Mouse (Mus musculus): ENCODE results near the gene Kcnj6. TPM values are rescaled to one million over a fixed set of nuclear protein-coding genes. Genes with fewer than 3 reads are reported as not detected.

Kcnj6 gene
- polyA plus RNA-seq, 2 experiments: 0.03 TPM; not detected in 1

- TF ChIP-seq POLR2A (IDR thresholded peaks at IDR 0.05; ENCODE audit: borderline replicate concordance, extremely low read depth, insufficient read depth, insufficient read length): no peak
- DNase-seq (ENCODE audit: low spot score) (no peak), ATAC-seq (ENCODE audit: low FRiP score, low read depth) (no peak)
- Histone ChIP-seq H3K36me3 (ENCODE audit: control insufficient read depth, insufficient read depth, low read length) (no peaks in the 10 kb centered on the region), H3K27me3 (ENCODE audit: control insufficient read depth, insufficient read depth, low read length) (no peaks in the 10 kb centered on the region), H3K4me1 (ENCODE audit: control insufficient read depth, insufficient read depth, low read length) (peaks cover 4% of the 10 kb centered on the region; the same call in 1 of the 2 replicates), H3K9me3 (ENCODE audit: control insufficient read depth, low read length) (no peaks in the 10 kb centered on the region), H3K9ac (ENCODE audit: low read depth, low read length, severe bottlenecking) (no peak overlapping the region), H3K4me2 (replicated peaks; ENCODE audit: low read depth, low read length, severe bottlenecking) (no peak overlapping the region), H3K27ac (replicated peaks; ENCODE audit: low read depth, low read length) (no peak overlapping the region), H3K4me3 (replicated peaks; ENCODE audit: low read length) (no peak overlapping the region)
- WGBS: 81% methylated on average over 11 of the region's 11 CpGs
Observed at GRCm38 (mm10) chr16:94888554-94888953, 108.9 kb downstream of the Kcnj6 start.

- H3K27ac ChIP-seq (replicated peaks; ENCODE audit: low read depth, low read length): no peak overlapping the region
- no peaks in the 10 kb centered on the region for H3K36me3 ChIP-seq (ENCODE audit: control insufficient read depth, insufficient read depth, low read length)
- no peak overlapping the region for H3K9ac ChIP-seq (ENCODE audit: low read depth, low read length, severe bottlenecking)
- ATAC-seq (ENCODE audit: low FRiP score, low read depth) (no peak), DNase-seq (ENCODE audit: low spot score) (no peak)
- no peak overlapping the region for H3K4me2 ChIP-seq (replicated peaks; ENCODE audit: low read depth, low read length, severe bottlenecking)
- no peak for TF ChIP-seq POLR2A (IDR thresholded peaks at IDR 0.05; ENCODE audit: borderline replicate concordance, extremely low read depth, insufficient read depth, insufficient read length)
- WGBS: 82% methylated on average over 7 of the region's 7 CpGs
- H3K4me1 ChIP-seq (ENCODE audit: control insufficient read depth, insufficient read depth, low read length): peaks cover 6% of the 10 kb centered on the region; the same call in 1 of the 2 replicates
- no peak overlapping the region for H3K4me3 ChIP-seq (replicated peaks; ENCODE audit: low read length)
- no peaks in the 10 kb centered on the region for H3K9me3 ChIP-seq (ENCODE audit: control insufficient read depth, low read length)
- no peaks in the 10 kb centered on the region for H3K27me3 ChIP-seq (ENCODE audit: control insufficient read depth, insufficient read depth, low read length)
Observed at GRCm38 (mm10) chr16:94886398-94886797, 111.1 kb downstream of the Kcnj6 start.

GRCm38 (mm10) chr16:94885062-94885461 is 112.4 kb downstream of the Kcnj6 start:
- TF ChIP-seq POLR2A (IDR thresholded peaks at IDR 0.05; ENCODE audit: borderline replicate concordance, extremely low read depth, insufficient read depth, insufficient read length): no peak
- no peak overlapping the region for H3K27ac ChIP-seq (replicated peaks; ENCODE audit: low read depth, low read length)
- no peak overlapping the region for H3K4me2 ChIP-seq (replicated peaks; ENCODE audit: low read depth, low read length, severe bottlenecking)
- WGBS: 64% methylated on average over 7 of the region's 7 CpGs
- ATAC-seq (ENCODE audit: low FRiP score, low read depth) (no peak), DNase-seq (ENCODE audit: low spot score) (no peak)
- H3K4me1 ChIP-seq (ENCODE audit: control insufficient read depth, insufficient read depth, low read length): peaks cover 6% of the 10 kb centered on the region; the same call in 1 of the 2 replicates
- no peaks in the 10 kb centered on the region for H3K27me3 ChIP-seq (ENCODE audit: control insufficient read depth, insufficient read depth, low read length)
- no peak overlapping the region for H3K9ac ChIP-seq (ENCODE audit: low read depth, low read length, severe bottlenecking)
- no peak overlapping the region for H3K4me3 ChIP-seq (replicated peaks; ENCODE audit: low read length)
- no peaks in the 10 kb centered on the region for H3K36me3 ChIP-seq (ENCODE audit: control insufficient read depth, insufficient read depth, low read length)
- no peaks in the 10 kb centered on the region for H3K9me3 ChIP-seq (ENCODE audit: control insufficient read depth, low read length)

GRCm38 (mm10) chr16:94883909-94884308 is 113.6 kb downstream of the Kcnj6 start:
- ATAC-seq (ENCODE audit: low FRiP score, low read depth) (no peak), DNase-seq (ENCODE audit: low spot score) (no peak)
- Histone ChIP-seq H3K27me3 (ENCODE audit: control insufficient read depth, insufficient read depth, low read length) (no peaks in the 10 kb centered on the region), H3K36me3 (ENCODE audit: control insufficient read depth, insufficient read depth, low read length) (no peaks in the 10 kb centered on the region), H3K27ac (replicated peaks; ENCODE audit: low read depth, low read length) (no peak overlapping the region), H3K4me1 (ENCODE audit: control insufficient read depth, insufficient read depth, low read length) (peaks cover 6% of the 10 kb centered on the region; the same call in 1 of the 2 replicates), H3K4me3 (replicated peaks; ENCODE audit: low read length) (no peak overlapping the region), H3K4me2 (replicated peaks; ENCODE audit: low read depth, low read length, severe bottlenecking) (no peak overlapping the region), H3K9me3 (ENCODE audit: control insufficient read depth, low read length) (no peaks in the 10 kb centered on the region), H3K9ac (ENCODE audit: low read depth, low read length, severe bottlenecking) (no peak overlapping the region)
- no peak for TF ChIP-seq POLR2A (IDR thresholded peaks at IDR 0.05; ENCODE audit: borderline replicate concordance, extremely low read depth, insufficient read depth, insufficient read length)
- WGBS: 65% methylated on average over 3 of the region's 3 CpGs

GRCm38 (mm10) chr16:94883196-94883595 is 114.3 kb downstream of the Kcnj6 start:
- ATAC-seq (ENCODE audit: low FRiP score, low read depth): no peak

GRCm38 (mm10) chr16:94882111-94882510 is 115.4 kb downstream of the Kcnj6 start:
- no peak overlapping the region for H3K9ac ChIP-seq (ENCODE audit: low read depth, low read length, severe bottlenecking)
- H3K4me1 ChIP-seq (ENCODE audit: control insufficient read depth, insufficient read depth, low read length): peaks cover 6% of the 10 kb centered on the region; the same call in 1 of the 2 replicates
- no peaks in the 10 kb centered on the region for H3K9me3 ChIP-seq (ENCODE audit: control insufficient read depth, low read length)
- ATAC-seq (ENCODE audit: low FRiP score, low read depth) (no peak), DNase-seq (ENCODE audit: low spot score) (no peak)
- H3K36me3 ChIP-seq (ENCODE audit: control insufficient read depth, insufficient read depth, low read length): no peaks in the 10 kb centered on the region
- H3K27ac ChIP-seq (replicated peaks; ENCODE audit: low read depth, low read length): no peak overlapping the region
- no peak overlapping the region for H3K4me3 ChIP-seq (replicated peaks; ENCODE audit: low read length)
- H3K27me3 ChIP-seq (ENCODE audit: control insufficient read depth, insufficient read depth, low read length): no peaks in the 10 kb centered on the region
- WGBS: 49% methylated on average over 7 of the region's 7 CpGs
- TF ChIP-seq POLR2A (IDR thresholded peaks at IDR 0.05; ENCODE audit: borderline replicate concordance, extremely low read depth, insufficient read depth, insufficient read length): no peak
- no peak overlapping the region for H3K4me2 ChIP-seq (replicated peaks; ENCODE audit: low read depth, low read length, severe bottlenecking)

More at GRCm38 (mm10) chr16:94883196-94883595, 114.3 kb downstream of the Kcnj6 start:
- H3K9me3 ChIP-seq (ENCODE audit: control insufficient read depth, low read length): no peaks in the 10 kb centered on the region
- no peak overlapping the region for H3K27ac ChIP-seq (replicated peaks; ENCODE audit: low read depth, low read length)
- WGBS: 85% methylated on average over 8 of the region's 8 CpGs
- no peak overlapping the region for H3K4me3 ChIP-seq (replicated peaks; ENCODE audit: low read length)
- H3K9ac ChIP-seq (ENCODE audit: low read depth, low read length, severe bottlenecking): no peak overlapping the region
- no peak for DNase-seq (ENCODE audit: low spot score)
- peaks cover 6% of the 10 kb centered on the region; the same call in 1 of the 2 replicates for H3K4me1 ChIP-seq (ENCODE audit: control insufficient read depth, insufficient read depth, low read length)
- TF ChIP-seq POLR2A (IDR thresholded peaks at IDR 0.05; ENCODE audit: borderline replicate concordance, extremely low read depth, insufficient read depth, insufficient read length): no peak
- no peak overlapping the region for H3K4me2 ChIP-seq (replicated peaks; ENCODE audit: low read depth, low read length, severe bottlenecking)
- no peaks in the 10 kb centered on the region for H3K36me3 ChIP-seq (ENCODE audit: control insufficient read depth, insufficient read depth, low read length)
- H3K27me3 ChIP-seq (ENCODE audit: control insufficient read depth, insufficient read depth, low read length): no peaks in the 10 kb centered on the region
